Mouse (Mus musculus) thymus, adult 2 months (tissue): Measurements from ENCODE around the gene Txndc17. TPM values are rescaled to one million over a fixed set of nuclear protein-coding genes. Genes with fewer than 3 reads are reported as not detected.

Experiments
- DNase-seq: peaks from one replicate; pipeline ENCODE4 v3.0.0; 2021
- H3K27ac ChIP-seq: fragments of 200-500 bp; 2 replicates; pipeline ENCODE4 v1.5.1; 2012; ENCODE audit warnings: low read length, control low read depth; ENCODE audit not compliant: control insufficient read depth, insufficient read depth
- H3K27me3 ChIP-seq: fragments of 200-500 bp; 2 replicates; pipeline ENCODE4 v1.6.1; 2012; ENCODE audit warnings: mild to moderate bottlenecking, low read length, moderate library complexity, mixed read lengths; ENCODE audit not compliant: control insufficient read depth, insufficient read depth
- H3K36me3 ChIP-seq: fragments of 200-500 bp; 2 replicates; pipeline ENCODE4 v1.6.1; 2012; ENCODE audit warnings: mild to moderate bottlenecking, low read length, moderate library complexity; ENCODE audit not compliant: control insufficient read depth, insufficient read depth
- H3K4me1 ChIP-seq: fragments of 200-500 bp; replicated peaks from 2 replicates; pipeline ENCODE4 v1.6.1; 2012; ENCODE audit warnings: low read length; ENCODE audit not compliant: control insufficient read depth, insufficient read depth
- H3K4me3 ChIP-seq: fragments of 200-500 bp; 2 replicates; pipeline ENCODE4 v1.5.1; 2012; ENCODE audit warnings: mild to moderate bottlenecking, low read length, control low read depth, moderate library complexity; ENCODE audit not compliant: control insufficient read depth, insufficient read depth
- CTCF ChIP-seq: fragments of 200-500 bp; IDR thresholded peaks from 2 replicates; pipeline ENCODE4 v1.5.1; 2012; ENCODE audit warnings: mild to moderate bottlenecking, control low read depth, low read length, moderate library complexity, borderline replicate concordance; ENCODE audit not compliant: control insufficient read depth, poor library complexity, insufficient read depth; ENCODE audit errors: extremely low read depth
- POLR2A ChIP-seq: fragments of 200-500 bp; IDR thresholded peaks from 2 replicates; pipeline ENCODE4 v1.6.1; 2012; ENCODE audit warnings: mild to moderate bottlenecking, low read length, control low read depth, moderate library complexity; ENCODE audit not compliant: control insufficient read depth, poor library complexity, insufficient read depth; ENCODE audit errors: extremely low read depth
- WGBS: fragments of 180-500 bp; shearing (Covaris S2); methylation state at CpG from one replicate; pipeline ENCODE4 v1.1.7; 2018; 5-methylcytosine and 5-hydroxymethylcytosine counted together
- polyA plus RNA-seq: library from polyadenylated mRNA; depleted of rRNA; stranded (reverse); fragments of >200 nt; gene quantifications from 2 replicates; pipeline ENCODE4 v1.2.3, GENCODE M21; 2012

Gene Txndc17
- polyA plus RNA-seq, 1 experiment: 44.9 TPM

GRCm38 (mm10) chr11:72226901-72227300 is 19.6 kb downstream of the Txndc17 start:
- TF ChIP-seq POLR2A (no peak), CTCF (no peak)
- no peaks in the 10 kb centered on the region for H3K27me3 ChIP-seq
- 90% methylated on average over 6 of the region's 6 CpGs for WGBS

DNA sequence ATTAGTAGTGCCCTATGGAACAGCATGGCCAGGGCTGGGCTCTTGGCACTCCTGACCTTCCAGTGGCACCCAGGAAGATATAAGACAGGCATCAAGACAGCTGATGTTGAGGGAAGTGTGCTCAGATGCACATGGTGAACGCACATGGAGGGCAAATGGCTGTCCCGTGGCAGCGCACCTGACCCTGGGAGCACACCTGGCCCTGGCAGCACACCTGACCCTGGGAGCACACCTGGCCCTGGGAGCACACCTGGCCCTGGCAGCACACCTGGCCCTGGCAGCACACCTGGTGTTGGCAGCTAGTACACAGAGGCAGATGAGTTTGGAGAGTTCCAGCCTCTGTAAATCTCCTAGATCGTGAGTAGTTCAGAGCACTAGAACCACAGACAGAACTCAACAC is 21.2 kb downstream of the Txndc17 start:
- Histone ChIP-seq H3K4me1 (no peaks in the 10 kb centered on the region), H3K27me3 (no peaks in the 10 kb centered on the region), H3K27ac (no peak overlapping the region), H3K36me3 (no peaks in the 10 kb centered on the region), H3K4me3 (no peak overlapping the region)
- 88% methylated on average over 4 of the region's 4 CpGs for WGBS
- TF ChIP-seq POLR2A: no peak
- no peak for TF ChIP-seq CTCF
- DNase-seq: no peak

More at GRCm38 (mm10) chr11:72226901-72227300, 19.6 kb downstream of the Txndc17 start:
- H3K4me1 ChIP-seq: no peaks in the 10 kb centered on the region
- H3K36me3 ChIP-seq: no peaks in the 10 kb centered on the region
- no peak overlapping the region for H3K4me3 ChIP-seq
- DNase-seq: no peak
- H3K27ac ChIP-seq: no peak overlapping the region

DNA sequence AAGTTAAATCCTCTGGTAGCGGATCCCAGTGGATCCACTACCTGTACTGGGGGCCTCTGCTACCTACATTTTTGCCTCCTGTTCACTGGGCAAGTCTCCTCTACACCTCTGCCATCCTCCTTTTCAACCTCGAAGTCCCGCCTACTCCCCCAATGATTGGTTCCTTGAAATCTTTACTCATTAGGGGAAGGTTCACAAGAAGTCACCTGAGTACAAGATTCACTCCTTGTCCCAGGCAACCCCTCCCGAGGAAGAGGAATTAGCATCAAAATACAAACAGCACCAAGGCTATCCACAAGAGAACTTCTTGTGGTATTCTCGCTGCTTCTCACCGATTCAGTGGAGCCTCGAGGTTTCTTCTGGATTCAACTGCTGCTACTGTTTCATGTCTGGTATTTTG is 24.7 kb downstream of the Txndc17 start:
- H3K4me1 ChIP-seq: no peaks in the 10 kb centered on the region
- no peak for TF ChIP-seq CTCF
- TF ChIP-seq POLR2A: no peak
- H3K27me3 ChIP-seq: no peaks in the 10 kb centered on the region
- no peak overlapping the region for H3K27ac ChIP-seq
- WGBS: 91% methylated on average over 7 of the region's 7 CpGs
- no peak overlapping the region for H3K4me3 ChIP-seq
- DNase-seq: no peak
- no peaks in the 10 kb centered on the region for H3K36me3 ChIP-seq

DNA sequence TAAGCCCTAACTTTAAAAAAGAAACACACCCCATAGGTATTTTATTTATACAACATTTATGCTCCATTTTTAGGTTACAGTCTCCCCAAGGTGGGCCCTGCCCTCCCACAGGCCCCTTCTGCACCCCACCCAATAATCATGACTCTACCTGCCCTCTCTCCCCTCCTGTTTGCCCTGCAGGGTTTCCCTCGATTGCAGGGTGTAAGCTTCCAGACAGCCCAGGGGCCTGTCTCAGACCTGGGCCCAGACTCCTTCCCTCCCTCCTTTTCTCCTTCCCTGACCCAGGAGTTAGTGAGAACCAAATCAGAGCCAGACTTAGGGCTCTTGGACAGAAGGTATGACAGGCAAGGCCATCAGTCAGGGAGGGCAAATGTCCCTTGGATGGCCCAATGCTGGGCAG is 25.6 kb downstream of the Txndc17 start:
- Histone ChIP-seq H3K36me3 (no peaks in the 10 kb centered on the region), H3K4me3 (no peak overlapping the region), H3K27ac (no peak overlapping the region), H3K4me1 (no peaks in the 10 kb centered on the region), H3K27me3 (no peaks in the 10 kb centered on the region)
- 78% methylated on average over 1 of the region's 1 CpGs for WGBS
- DNase-seq: no peak
- TF ChIP-seq CTCF (no peak), POLR2A (no peak)

GRCm38 (mm10) chr11:72234013-72234412 is 26.7 kb downstream of the Txndc17 start:
- 73% methylated on average over 5 of the region's 5 CpGs for WGBS
- TF ChIP-seq CTCF (no peak), POLR2A (no peak)
- H3K4me1 ChIP-seq: no peaks in the 10 kb centered on the region
- H3K27ac ChIP-seq: no peak overlapping the region
- H3K27me3 ChIP-seq: no peaks in the 10 kb centered on the region
- no peak for DNase-seq
- H3K36me3 ChIP-seq: no peaks in the 10 kb centered on the region
- H3K4me3 ChIP-seq: no peak overlapping the region

DNA sequence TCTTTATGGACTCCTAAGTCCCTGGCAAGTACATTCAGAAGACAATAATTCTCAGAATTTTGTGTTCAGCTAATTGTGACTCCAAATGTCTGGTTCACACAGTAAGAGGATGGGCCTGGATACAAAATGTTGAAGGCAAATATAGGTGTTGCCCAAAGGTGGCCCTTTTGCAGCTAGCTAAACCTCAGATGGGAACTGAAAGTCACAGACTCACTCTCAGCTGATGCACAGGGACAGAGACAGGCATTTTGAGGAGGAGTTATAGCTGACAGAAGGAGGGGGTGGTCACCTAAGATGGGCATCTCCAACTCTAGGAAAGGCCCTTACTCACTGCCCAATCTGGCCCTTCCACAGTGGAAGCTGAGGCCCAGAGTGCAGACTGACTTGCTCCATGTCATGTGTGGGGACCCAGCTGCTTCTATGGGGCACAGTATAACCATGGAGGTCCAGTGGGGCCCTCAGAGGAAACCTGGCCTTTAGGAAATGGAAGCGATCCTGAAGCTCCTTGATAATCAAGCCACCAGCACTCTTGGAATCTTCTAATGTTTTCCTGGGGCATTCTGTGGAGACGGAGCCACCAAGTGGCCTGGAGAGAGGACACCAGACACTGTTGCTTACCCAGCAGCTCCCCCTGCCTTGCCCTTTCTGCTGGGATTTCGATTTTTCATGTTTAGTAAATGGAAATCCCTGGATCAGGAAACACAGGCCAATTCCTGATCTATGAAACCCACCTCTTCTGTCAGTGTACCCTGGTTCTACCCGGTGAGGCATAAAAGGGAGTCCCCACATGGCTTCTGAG is 32.9 kb downstream of the Txndc17 start:
- Histone ChIP-seq H3K27me3 (no peaks in the 10 kb centered on the region), H3K4me3 (no peak overlapping the region), H3K36me3 (no peaks in the 10 kb centered on the region), H3K4me1 (no peaks in the 10 kb centered on the region), H3K27ac (no peak overlapping the region)
- DNase-seq: no peak
- 85% methylated on average over 4 of the region's 4 CpGs for WGBS
- TF ChIP-seq POLR2A (no peak), CTCF (no peak)
